Mouse (Mus musculus) myocyte (in vitro differentiated cells): ENCODE results near the gene Ank2.

ENCODE experiments used
- CEBPB ChIP-seq: IDR thresholded peaks from 2 replicates; pipeline ENCODE4 v1.6.1; 2011; ENCODE audit warnings: mild to moderate bottlenecking, moderate library complexity; ENCODE audit not compliant: poor library complexity, insufficient read depth, severe bottlenecking
- E2F4 ChIP-seq: IDR thresholded peaks from one replicate; pipeline ENCODE4 v1.6.1; 2011; ENCODE audit warnings: mild to moderate bottlenecking, control low read depth, moderate library complexity; ENCODE audit not compliant: insufficient read depth
- MAX ChIP-seq: IDR thresholded peaks from one replicate; pipeline ENCODE4 v1.6.1; 2011; ENCODE audit warnings: low read depth, mild to moderate bottlenecking, control low read depth
- MYOD1 ChIP-seq, 3 experiments: IDR thresholded peaks; one replicate each; pipeline ENCODE4 v1.6.1; 2011; ENCODE audit warnings: control low read depth in 2 of 3, low read depth in 2 of 3, mild to moderate bottlenecking in 2 of 3, moderate library complexity in 1 of 3; ENCODE audit not compliant: insufficient read length in 2 of 3, control insufficient read depth in 1 of 3
- MYOG ChIP-seq, 3 experiments: IDR thresholded peaks; one replicate each; pipeline ENCODE4 v1.6.1; 2011; ENCODE audit warnings: control low read depth in 2 of 3, low read depth in 2 of 3, mild to moderate bottlenecking in 2 of 3; ENCODE audit not compliant: insufficient read length in 2 of 3, control insufficient read depth in 1 of 3, insufficient read depth in 1 of 3
- POLR2A ChIP-seq: IDR thresholded peaks from one replicate; pipeline ENCODE4 v1.6.1; 2011; ENCODE audit warnings: low read depth, mild to moderate bottlenecking, control low read depth, moderate library complexity; ENCODE audit not compliant: insufficient read length
- POLR2AphosphoS2 ChIP-seq: IDR thresholded peaks from one replicate; pipeline ENCODE4 v1.6.1; 2011; ENCODE audit warnings: low read depth, control low read depth; ENCODE audit not compliant: insufficient read length
- REST ChIP-seq: IDR thresholded peaks from one replicate; pipeline ENCODE4 v1.6.1; 2011; ENCODE audit warnings: mild to moderate bottlenecking, control low read depth, moderate library complexity; ENCODE audit not compliant: insufficient read depth, insufficient read length
- TCF12 ChIP-seq: IDR thresholded peaks from one replicate; pipeline ENCODE4 v1.6.1; 2011; ENCODE audit warnings: mild to moderate bottlenecking, control low read depth; ENCODE audit not compliant: poor library complexity, insufficient read depth, severe bottlenecking
- TCF3 ChIP-seq: IDR thresholded peaks from one replicate; pipeline ENCODE4 v1.6.1; 2011; ENCODE audit warnings: low read depth, control low read depth; ENCODE audit not compliant: insufficient read length
- USF1 ChIP-seq: IDR thresholded peaks from one replicate; pipeline ENCODE4 v1.6.1; 2011; ENCODE audit warnings: low read depth, mild to moderate bottlenecking, control low read depth, moderate library complexity

- no peak for TF ChIP-seq TCF3
- TF ChIP-seq MYOG (IDR thresholded peaks at IDR 0.05; ENCODE audit: control insufficient read depth in 1 of 3, insufficient read depth in 1 of 3, insufficient read length in 2 of 3, low read depth in 2 of 3), result no peak
- no peak for TF ChIP-seq POLR2A
- no peak for TF ChIP-seq E2F4
- no peak for TF ChIP-seq TCF12
- no peak for TF ChIP-seq USF1
- no peak for TF ChIP-seq POLR2AphosphoS2
- no peak for TF ChIP-seq MYOD1 (IDR thresholded peaks at IDR 0.05; ENCODE audit: control insufficient read depth in 1 of 3, insufficient read length in 2 of 3, low read depth in 2 of 3)
- no peak for TF ChIP-seq CEBPB
- TF ChIP-seq REST, result no peak
- no peak for TF ChIP-seq MAX
These were observed 70.6 kb downstream of the Ank2 start for GRCm38 (mm10) chr3:127428527-127428926.
